Mouse (Mus musculus): ENCODE results near the gene 1810046K07Rik. TPM values are rescaled to one million over a fixed set of nuclear protein-coding genes. Genes with fewer than 3 reads are reported as not detected.

1810046K07Rik gene
- polyA plus RNA-seq, 2 experiments = 0.13 TPM; not detected in 1

- no peaks in the 10 kb centered on the region for H3K27me3 ChIP-seq (ENCODE audit: control insufficient read depth, insufficient read depth, low read length)
- H3K9ac ChIP-seq (ENCODE audit: low read depth, low read length, severe bottlenecking) = no peak overlapping the region
- H3K9me3 ChIP-seq (ENCODE audit: control insufficient read depth, low read length) = no peaks in the 10 kb centered on the region
- H3K4me2 ChIP-seq (replicated peaks; ENCODE audit: low read depth, low read length, severe bottlenecking) = no peak overlapping the region
- WGBS = 58% methylated on average over 5 of the region's 5 CpGs
- H3K4me1 ChIP-seq (ENCODE audit: control insufficient read depth, insufficient read depth, low read length) = peaks cover 2% of the 10 kb centered on the region; the same call in 1 of the 2 replicates
- ATAC-seq (ENCODE audit: low FRiP score, low read depth) (no peak), DNase-seq (ENCODE audit: low spot score) (peak; percentile 40)
- H3K36me3 ChIP-seq (ENCODE audit: control insufficient read depth, insufficient read depth, low read length) = no peaks in the 10 kb centered on the region
- no peak overlapping the region for H3K4me3 ChIP-seq (replicated peaks; ENCODE audit: low read length)
- no peak for TF ChIP-seq POLR2A (IDR thresholded peaks at IDR 0.05; ENCODE audit: borderline replicate concordance, extremely low read depth, insufficient read depth, insufficient read length)
- no peak overlapping the region for H3K27ac ChIP-seq (replicated peaks; ENCODE audit: low read depth, low read length)
Measured at GRCm38 (mm10) chr9:51349422-51349821, 20.7 kb upstream of the 1810046K07Rik start.

- no peak for TF ChIP-seq POLR2A (IDR thresholded peaks at IDR 0.05; ENCODE audit: borderline replicate concordance, extremely low read depth, insufficient read depth, insufficient read length)
- Histone ChIP-seq H3K9ac (ENCODE audit: low read depth, low read length, severe bottlenecking) (no peak overlapping the region), H3K27me3 (ENCODE audit: control insufficient read depth, insufficient read depth, low read length) (no peaks in the 10 kb centered on the region), H3K27ac (replicated peaks; ENCODE audit: low read depth, low read length) (no peak overlapping the region), H3K4me3 (replicated peaks; ENCODE audit: low read length) (no peak overlapping the region), H3K36me3 (ENCODE audit: control insufficient read depth, insufficient read depth, low read length) (no peaks in the 10 kb centered on the region), H3K9me3 (ENCODE audit: control insufficient read depth, low read length) (no peaks in the 10 kb centered on the region), H3K4me1 (ENCODE audit: control insufficient read depth, insufficient read depth, low read length) (peaks cover 2% of the 10 kb centered on the region; the same call in 1 of the 2 replicates), H3K4me2 (replicated peaks; ENCODE audit: low read depth, low read length, severe bottlenecking) (no peak overlapping the region)
- WGBS = 92% methylated on average over 9 of the region's 9 CpGs
- no peak for ATAC-seq (ENCODE audit: low FRiP score, low read depth)
- no peak for DNase-seq (ENCODE audit: low spot score)
Measured at GRCm38 (mm10) chr9:51345768-51346167, 17.1 kb upstream of the 1810046K07Rik start.

- WGBS = 16% methylated on average over 8 of the region's 8 CpGs
- no peak overlapping the region; the same call in 1 of the 2 replicates for H3K4me2 ChIP-seq (replicated peaks; ENCODE audit: low read depth, low read length, severe bottlenecking)
Measured at GRCm38 (mm10) chr9:51335294-51336010, 6.7 kb upstream of the 1810046K07Rik start.

GRCm38 (mm10) chr9:51331449-51332238 is 2.9 kb upstream of the 1810046K07Rik start:
- Histone ChIP-seq H3K4me1 (ENCODE audit: control insufficient read depth, insufficient read depth, low read length) (0 out of 2 replicates have a peak, but pooled peaks cover 3% of the 10 kb centered on the region), H3K27me3 (ENCODE audit: control insufficient read depth, insufficient read depth, low read length) (no peaks in the 10 kb centered on the region), H3K36me3 (ENCODE audit: control insufficient read depth, insufficient read depth, low read length) (no peaks in the 10 kb centered on the region), H3K9ac (ENCODE audit: low read depth, low read length, severe bottlenecking) (no peak overlapping the region), H3K27ac (replicated peaks; ENCODE audit: low read depth, low read length) (no peak overlapping the region), H3K9me3 (ENCODE audit: control insufficient read depth, low read length) (no peaks in the 10 kb centered on the region), H3K4me3 (replicated peaks; ENCODE audit: low read length) (no peak overlapping the region), H3K4me2 (replicated peaks; ENCODE audit: low read depth, low read length, severe bottlenecking) (no peak overlapping the region)
- DNase-seq (ENCODE audit: low spot score) = no peak
- no peak for ATAC-seq (ENCODE audit: low FRiP score, low read depth)
- TF ChIP-seq POLR2A (IDR thresholded peaks at IDR 0.05; ENCODE audit: borderline replicate concordance, extremely low read depth, insufficient read depth, insufficient read length) = no peak
- 87% methylated on average over 13 of the region's 13 CpGs for WGBS

More at GRCm38 (mm10) chr9:51335294-51336010, 6.7 kb upstream of the 1810046K07Rik start:
- Histone ChIP-seq H3K27ac (replicated peaks; ENCODE audit: low read depth, low read length) (no peak overlapping the region), H3K4me3 (replicated peaks; ENCODE audit: low read length) (no peak overlapping the region), H3K36me3 (ENCODE audit: control insufficient read depth, insufficient read depth, low read length) (no peaks in the 10 kb centered on the region), H3K9me3 (ENCODE audit: control insufficient read depth, low read length) (no peaks in the 10 kb centered on the region), H3K4me1 (ENCODE audit: control insufficient read depth, insufficient read depth, low read length) (0 out of 2 replicates have a peak, but pooled peaks cover 3% of the 10 kb centered on the region), H3K9ac (ENCODE audit: low read depth, low read length, severe bottlenecking) (no peak overlapping the region), H3K27me3 (ENCODE audit: control insufficient read depth, insufficient read depth, low read length) (no peaks in the 10 kb centered on the region)
- ATAC-seq (ENCODE audit: low FRiP score, low read depth) = peak; percentile 89
- peak; percentile 86 for DNase-seq (ENCODE audit: low spot score)
- no peak for TF ChIP-seq POLR2A (IDR thresholded peaks at IDR 0.05; ENCODE audit: borderline replicate concordance, extremely low read depth, insufficient read depth, insufficient read length)

GRCm38 (mm10) chr9:51327555-51327903 is 1.2 kb downstream of the 1810046K07Rik start:
- Histone ChIP-seq H3K4me1 (ENCODE audit: control insufficient read depth, insufficient read depth, low read length) (no peaks in the 10 kb centered on the region), H3K4me2 (replicated peaks; ENCODE audit: low read depth, low read length, severe bottlenecking) (no peak overlapping the region), H3K9ac (ENCODE audit: low read depth, low read length, severe bottlenecking) (no peak overlapping the region), H3K4me3 (replicated peaks; ENCODE audit: low read length) (no peak overlapping the region), H3K27ac (replicated peaks; ENCODE audit: low read depth, low read length) (no peak overlapping the region), H3K36me3 (ENCODE audit: control insufficient read depth, insufficient read depth, low read length) (no peaks in the 10 kb centered on the region), H3K9me3 (ENCODE audit: control insufficient read depth, low read length) (no peaks in the 10 kb centered on the region), H3K27me3 (ENCODE audit: control insufficient read depth, insufficient read depth, low read length) (no peaks in the 10 kb centered on the region)
- no peak for TF ChIP-seq POLR2A (IDR thresholded peaks at IDR 0.05; ENCODE audit: borderline replicate concordance, extremely low read depth, insufficient read depth, insufficient read length)
- no peak for ATAC-seq (ENCODE audit: low FRiP score, low read depth)
- no peak for DNase-seq (ENCODE audit: low spot score)
- WGBS = 73% methylated on average over 5 of the region's 5 CpGs

Measured in limb, embryonic 14.5 days (tissue).